Mouse (Mus musculus) hindbrain, embryonic 12.5 days (tissue): ENCODE results near the gene Lnx1. TPM values are rescaled to one million over a fixed set of nuclear protein-coding genes. Genes with fewer than 3 reads are reported as not detected.

Experiments
- ATAC-seq: fragments of 200-750 bp; cut with Nextera tagmentation; 2 replicates; pipeline ENCODE4 v1.8.0; 2017; ENCODE audit warnings: moderate TSS enrichment; ENCODE audit not compliant: low FRiP score
- H3K27ac ChIP-seq: fragments of 300-500 bp; sonication (generic); 2 replicates; pipeline ENCODE4 v1.5.1; 2016; ENCODE audit warnings: mild to moderate bottlenecking
- H3K27me3 ChIP-seq: fragments of 300-500 bp; sonication (generic); 2 replicates; pipeline ENCODE4 v1.6.1; 2016; ENCODE audit warnings: mild to moderate bottlenecking
- H3K36me3 ChIP-seq: fragments of 300-500 bp; sonication (generic); 2 replicates; pipeline ENCODE4 v1.6.1; 2016; ENCODE audit warnings: mild to moderate bottlenecking
- H3K4me1 ChIP-seq: fragments of 300-500 bp; sonication (generic); 2 replicates; pipeline ENCODE4 v1.6.1; 2016
- H3K4me2 ChIP-seq: fragments of 300-500 bp; sonication (generic); replicated peaks from 2 replicates; pipeline ENCODE4 v1.6.1; 2016; ENCODE audit warnings: mild to moderate bottlenecking
- H3K4me3 ChIP-seq: fragments of 300-500 bp; sonication (generic); 2 replicates; pipeline ENCODE4 v1.5.1; 2016; ENCODE audit warnings: mild to moderate bottlenecking
- H3K9ac ChIP-seq: fragments of 300-500 bp; sonication (generic); 2 replicates; pipeline ENCODE4 v1.6.1; 2016; ENCODE audit warnings: mild to moderate bottlenecking, moderate library complexity
- H3K9me3 ChIP-seq: fragments of 300-500 bp; sonication (generic); replicated peaks from 2 replicates; pipeline ENCODE4 v1.6.1; 2016; ENCODE audit warnings: mild to moderate bottlenecking
- WGBS: fragments of 180-500 bp; shearing (Covaris S2); methylation state at CpG from one replicate; pipeline ENCODE4 v1.1.7; 2016; 5-methylcytosine and 5-hydroxymethylcytosine counted together
- polyA plus RNA-seq: library from polyadenylated mRNA; unstranded; fragments of >200 nt; fragmentation: Nextera tagmentation; extraction: Ambion mirVana; gene quantifications from 2 replicates; pipeline ENCODE4 v1.2.1, GENCODE M21; 2016

Lnx1 gene
- polyA plus RNA-seq, 1 experiment from 2014 or later, result 0.96 TPM

DNA sequence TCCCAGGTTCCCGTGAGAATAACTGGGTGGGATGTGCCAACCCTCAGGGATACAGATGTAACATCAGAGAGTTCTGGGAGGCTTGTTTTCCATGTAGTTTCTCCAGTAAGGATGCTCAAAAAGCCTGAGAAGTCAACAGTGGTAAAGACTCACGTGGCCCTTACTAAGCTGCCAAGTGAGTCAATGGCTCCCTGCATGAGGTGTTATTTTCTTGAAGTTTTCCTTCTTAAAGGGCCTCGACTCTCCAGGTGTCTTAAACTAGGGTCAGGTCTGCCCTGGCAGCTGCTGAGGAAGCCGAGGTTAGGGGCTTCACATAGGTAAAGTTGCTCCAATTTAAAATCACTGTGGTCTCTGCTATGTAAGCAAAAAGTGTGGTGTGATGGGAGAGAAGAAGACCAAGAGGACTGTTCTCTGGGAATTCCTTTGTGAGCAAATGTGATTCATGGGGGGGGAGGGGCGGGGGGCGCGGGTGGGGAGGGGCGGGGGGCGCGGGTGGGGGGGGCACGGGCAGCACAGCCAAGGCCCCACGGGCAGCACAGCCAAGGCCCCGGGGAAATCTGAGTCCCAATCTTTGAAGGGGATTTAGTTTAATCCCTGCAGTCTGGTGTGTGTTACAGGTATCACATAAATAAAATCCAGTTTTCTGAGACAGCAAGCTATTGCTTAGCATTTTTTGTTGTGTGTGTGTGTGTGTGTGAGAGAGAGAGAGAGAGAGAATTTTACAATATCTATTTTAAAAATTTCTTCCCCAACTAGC is 84.7 kb downstream of the Lnx1 start:
- Histone ChIP-seq H3K27ac (no peak overlapping the region), H3K36me3 (no peaks in the 10 kb centered on the region), H3K4me1 (peaks cover 6% of the 10 kb centered on the region), H3K9me3 (no peaks in the 10 kb centered on the region), H3K9ac (no peak overlapping the region), H3K4me3 (no peak overlapping the region), H3K27me3 (no peaks in the 10 kb centered on the region), H3K4me2 (no peak overlapping the region)
- ATAC-seq, result no peak
- 74% methylated on average over 12 of the region's 13 CpGs for WGBS

DNA sequence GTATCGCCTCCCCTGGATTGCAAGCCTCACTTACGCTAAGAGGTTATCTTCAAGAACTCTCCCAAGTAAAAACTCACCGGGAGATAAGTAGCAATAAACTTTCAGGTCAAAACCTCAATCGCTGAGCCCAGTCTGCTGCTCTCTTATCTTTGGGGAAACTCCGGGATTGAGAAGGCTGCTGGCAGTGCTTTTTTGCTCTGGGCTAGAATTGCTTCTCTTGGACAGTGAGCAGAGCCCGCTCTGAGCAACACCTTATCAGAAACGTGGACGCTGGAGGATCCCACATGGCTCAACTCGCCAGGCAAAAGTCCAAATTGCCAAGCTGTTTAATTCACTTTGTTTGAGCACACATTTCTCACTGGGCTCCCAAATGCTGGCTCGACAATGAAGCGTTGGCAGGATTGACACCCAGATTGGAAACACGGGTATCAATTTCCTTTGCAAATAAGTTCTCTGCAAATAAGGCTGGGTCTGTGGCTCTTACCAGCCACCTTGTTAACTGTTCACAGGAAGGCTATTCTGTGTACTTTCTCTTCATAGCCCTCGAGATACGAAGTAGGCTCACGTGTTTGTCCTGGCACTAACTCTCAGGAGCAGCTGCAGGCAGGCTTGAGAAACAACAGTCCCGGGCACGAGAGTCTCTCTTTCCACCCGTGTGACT is 89.1 kb downstream of the Lnx1 start:
- 77% methylated on average over 18 of the region's 18 CpGs for WGBS
- Histone ChIP-seq H3K27me3 (no peaks in the 10 kb centered on the region), H3K9me3 (no peaks in the 10 kb centered on the region), H3K9ac (no peak overlapping the region), H3K4me2 (no peak overlapping the region), H3K4me3 (no peak overlapping the region), H3K4me1 (no peaks in the 10 kb centered on the region), H3K27ac (no peak overlapping the region), H3K36me3 (no peaks in the 10 kb centered on the region)
- no peak for ATAC-seq

DNA sequence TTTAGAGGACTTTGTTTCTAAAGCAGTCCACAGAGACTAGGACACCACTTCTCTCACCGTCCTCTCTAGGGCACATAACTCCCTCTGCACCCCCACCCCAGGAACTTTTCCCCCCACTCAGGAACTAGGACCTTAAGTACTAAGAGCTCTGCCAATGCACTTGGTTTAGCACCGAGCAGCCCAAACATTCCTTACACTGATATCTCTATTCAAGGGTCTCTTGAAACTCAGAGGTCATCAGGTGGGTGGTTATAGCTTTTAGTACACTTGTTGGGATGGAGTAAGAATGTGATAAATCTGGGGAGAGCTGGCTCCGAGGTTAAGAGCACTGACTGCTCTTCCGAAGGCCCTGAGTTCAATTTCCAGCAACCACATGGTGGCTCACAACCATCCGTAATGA is 90.0 kb downstream of the Lnx1 start:
- Histone ChIP-seq H3K9ac (no peak overlapping the region), H3K27ac (no peak overlapping the region), H3K4me1 (no peaks in the 10 kb centered on the region), H3K27me3 (no peaks in the 10 kb centered on the region), H3K4me2 (no peak overlapping the region), H3K4me3 (no peak overlapping the region), H3K36me3 (no peaks in the 10 kb centered on the region), H3K9me3 (no peaks in the 10 kb centered on the region)
- WGBS, result 85% methylated on average over 5 of the region's 5 CpGs
- no peak for ATAC-seq

DNA sequence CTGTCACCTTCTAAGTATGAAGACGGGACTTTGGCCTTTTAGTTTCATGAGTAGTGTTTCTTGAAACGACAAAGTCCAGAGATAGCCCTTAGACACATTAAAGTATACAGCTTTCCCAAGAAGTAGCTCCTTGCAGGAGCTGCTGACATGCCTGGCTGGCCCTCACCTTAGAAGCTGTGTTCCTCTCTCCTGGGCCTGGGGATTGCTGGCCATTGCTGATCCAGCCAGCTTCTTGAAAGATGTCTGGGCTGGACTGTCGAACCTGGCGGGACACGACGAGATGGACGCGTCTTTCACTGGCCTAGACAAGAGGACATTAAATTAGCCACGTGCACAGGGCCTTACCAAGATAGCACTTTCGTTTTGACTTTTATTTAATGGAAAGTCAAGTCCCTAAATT is 92.2 kb downstream of the Lnx1 start:
- H3K4me1 ChIP-seq, result no peaks in the 10 kb centered on the region
- no peak overlapping the region for H3K4me3 ChIP-seq
- 88% methylated on average over 10 of the region's 10 CpGs for WGBS
- no peaks in the 10 kb centered on the region for H3K27me3 ChIP-seq
- H3K9me3 ChIP-seq, result no peaks in the 10 kb centered on the region
- H3K27ac ChIP-seq, result no peak overlapping the region
- ATAC-seq, result no peak
- H3K36me3 ChIP-seq, result no peaks in the 10 kb centered on the region
- H3K9ac ChIP-seq, result no peak overlapping the region
- H3K4me2 ChIP-seq, result no peak overlapping the region

DNA sequence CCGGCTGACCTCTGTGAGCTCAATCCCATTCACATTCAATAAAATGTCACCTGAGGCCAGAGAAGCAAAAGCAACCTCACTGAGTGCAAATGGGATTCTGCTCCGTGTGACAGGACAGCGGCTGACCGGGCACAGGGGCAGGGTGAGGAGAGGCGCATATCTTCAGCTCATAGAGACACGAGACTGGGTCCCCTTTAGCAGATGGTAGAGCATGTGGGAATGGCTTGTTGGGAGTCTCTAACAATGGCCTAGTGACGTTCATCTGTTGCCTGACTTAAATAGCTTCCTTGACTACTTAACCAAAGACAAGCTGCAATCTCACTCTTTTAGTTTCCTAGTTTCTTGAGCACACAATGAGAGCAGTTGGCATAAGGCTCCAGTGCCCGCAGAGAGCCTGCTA is 96.5 kb downstream of the Lnx1 start:
- no peak for ATAC-seq
- no peaks in the 10 kb centered on the region for H3K4me1 ChIP-seq
- no peak overlapping the region for H3K4me3 ChIP-seq
- no peaks in the 10 kb centered on the region for H3K36me3 ChIP-seq
- H3K27ac ChIP-seq, result no peak overlapping the region
- H3K9me3 ChIP-seq, result no peaks in the 10 kb centered on the region
- no peak overlapping the region for H3K4me2 ChIP-seq
- 82% methylated on average over 8 of the region's 8 CpGs for WGBS
- no peak overlapping the region for H3K9ac ChIP-seq
- no peaks in the 10 kb centered on the region for H3K27me3 ChIP-seq

DNA sequence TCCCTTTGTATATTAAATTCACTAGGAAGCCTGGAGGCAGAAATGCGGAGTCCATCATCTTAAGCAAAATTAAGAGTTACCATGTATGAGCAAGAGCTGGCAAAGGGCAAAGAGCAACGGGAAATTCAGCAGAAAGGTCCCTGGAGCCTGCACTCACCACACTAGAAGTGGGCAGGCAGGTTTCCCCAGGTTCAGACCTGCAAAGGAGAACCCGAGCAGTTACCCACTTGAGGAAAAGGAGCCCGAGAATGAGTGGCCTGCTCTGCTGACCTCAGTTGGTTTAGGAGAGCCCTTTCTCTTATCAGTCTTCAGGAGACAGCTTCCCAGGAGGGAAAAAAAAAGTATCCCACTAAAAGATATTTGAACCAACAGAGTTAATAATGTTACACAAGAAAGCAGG is 99.4 kb downstream of the Lnx1 start:
- 82% methylated on average over 4 of the region's 4 CpGs for WGBS
- no peak for ATAC-seq
- Histone ChIP-seq H3K27me3 (no peaks in the 10 kb centered on the region), H3K9ac (no peak overlapping the region), H3K36me3 (0 out of 2 replicates have a peak, but pooled peaks cover 5% of the 10 kb centered on the region), H3K9me3 (no peaks in the 10 kb centered on the region), H3K4me3 (no peak overlapping the region), H3K27ac (no peak overlapping the region), H3K4me1 (no peaks in the 10 kb centered on the region), H3K4me2 (no peak overlapping the region)

DNA sequence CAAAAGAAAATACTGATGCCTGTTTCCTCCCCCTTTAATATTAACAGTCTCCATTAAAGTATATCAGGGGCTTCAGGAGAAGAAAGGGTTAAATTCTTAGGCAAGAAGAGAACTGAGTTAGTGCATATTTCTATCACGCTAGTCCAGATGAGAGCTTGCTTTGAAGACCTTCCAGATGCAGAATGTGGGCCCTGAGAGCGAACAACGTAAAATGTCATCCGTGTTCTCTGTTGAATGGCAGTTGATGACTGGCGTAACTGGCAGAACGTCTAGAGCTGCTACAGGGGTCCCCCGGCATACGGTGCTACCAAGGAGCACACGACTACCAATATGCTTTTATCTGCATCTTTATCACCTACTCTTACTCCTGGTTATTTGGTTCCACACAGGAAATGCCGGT is 100.3 kb downstream of the Lnx1 start:
- H3K9me3 ChIP-seq, result no peaks in the 10 kb centered on the region
- H3K4me2 ChIP-seq, result no peak overlapping the region
- no peak overlapping the region for H3K4me3 ChIP-seq
- ATAC-seq, result no peak
- WGBS, result 79% methylated on average over 10 of the region's 10 CpGs
- H3K27me3 ChIP-seq, result no peaks in the 10 kb centered on the region
- H3K9ac ChIP-seq, result no peak overlapping the region
- no peak overlapping the region for H3K27ac ChIP-seq
- no peaks in the 10 kb centered on the region for H3K4me1 ChIP-seq
- peaks cover 12% of the 10 kb centered on the region for H3K36me3 ChIP-seq

DNA sequence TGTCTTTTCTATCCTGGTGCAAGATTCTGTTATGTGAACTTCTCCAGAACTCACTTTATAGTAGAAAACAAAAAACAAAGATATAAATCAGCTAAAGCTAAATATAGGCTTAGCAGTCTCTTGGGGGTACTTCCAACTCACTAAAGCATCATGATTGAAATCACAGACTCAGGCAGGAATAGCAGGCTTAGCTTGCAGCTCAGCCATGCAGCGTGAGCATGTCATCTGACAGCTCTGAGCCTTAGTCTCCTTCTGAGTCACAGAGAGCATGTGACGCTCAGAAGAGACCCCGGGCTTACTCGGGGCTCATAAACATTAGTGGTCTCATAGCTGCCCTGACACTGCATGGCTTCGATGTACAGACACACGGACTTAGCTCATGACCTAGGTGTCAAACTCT is 100.7 kb downstream of the Lnx1 start:
- Histone ChIP-seq H3K9me3 (no peaks in the 10 kb centered on the region), H3K4me3 (no peak overlapping the region), H3K9ac (no peak overlapping the region), H3K27me3 (no peaks in the 10 kb centered on the region), H3K4me1 (no peaks in the 10 kb centered on the region), H3K27ac (no peak overlapping the region), H3K36me3 (peaks cover 15% of the 10 kb centered on the region), H3K4me2 (no peak overlapping the region)
- ATAC-seq, result no peak
- 80% methylated on average over 6 of the region's 6 CpGs for WGBS

DNA sequence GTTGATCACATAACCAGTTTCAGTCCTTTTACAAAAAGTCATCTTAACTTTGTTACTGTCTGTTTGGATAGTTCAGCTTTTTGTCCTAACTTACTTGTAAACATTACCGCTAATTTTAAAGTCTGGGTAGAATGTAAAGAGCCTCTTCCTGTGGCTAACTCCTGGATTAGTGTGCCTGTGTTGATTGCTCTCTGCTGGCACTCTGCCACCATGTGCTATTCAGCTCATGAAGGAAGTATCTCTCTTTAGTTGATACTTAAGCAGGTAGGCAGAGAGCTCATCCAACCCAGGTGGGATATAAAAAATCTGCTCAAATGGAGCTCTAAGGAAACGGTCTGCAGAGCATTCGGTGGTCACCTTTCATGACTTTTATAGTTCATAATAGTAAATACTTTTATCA is 101.5 kb downstream of the Lnx1 start:
- Histone ChIP-seq H3K9ac (no peak overlapping the region), H3K4me3 (no peak overlapping the region), H3K36me3 (peaks cover 21% of the 10 kb centered on the region), H3K27me3 (no peaks in the 10 kb centered on the region), H3K27ac (no peak overlapping the region), H3K9me3 (no peaks in the 10 kb centered on the region), H3K4me2 (no peak overlapping the region), H3K4me1 (no peaks in the 10 kb centered on the region)
- 84% methylated on average over 3 of the region's 3 CpGs for WGBS
- ATAC-seq, result no peak

DNA sequence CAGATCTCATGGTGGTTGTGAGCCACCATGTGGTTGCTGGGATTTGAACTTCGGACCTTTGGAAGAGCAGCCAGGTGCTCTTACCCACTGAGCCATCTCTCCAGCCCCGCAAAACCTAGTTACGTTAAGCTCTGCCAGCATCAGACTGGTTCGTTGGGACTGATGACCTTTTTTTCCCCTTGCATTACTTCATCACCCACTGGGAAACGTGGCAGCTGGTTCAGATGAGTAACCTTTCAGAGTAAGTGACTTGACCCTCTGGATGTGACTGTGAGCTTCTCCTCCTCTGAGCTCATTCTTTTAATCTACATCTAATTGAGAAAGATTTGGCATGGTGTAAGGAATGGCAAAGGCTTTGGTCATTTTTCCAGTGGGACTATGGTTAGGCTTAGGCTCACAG is 102.7 kb downstream of the Lnx1 start:
- Histone ChIP-seq H3K36me3 (peaks cover 27% of the 10 kb centered on the region), H3K27ac (no peak overlapping the region), H3K9ac (no peak overlapping the region), H3K4me2 (no peak overlapping the region), H3K9me3 (no peaks in the 10 kb centered on the region), H3K27me3 (no peaks in the 10 kb centered on the region), H3K4me1 (no peaks in the 10 kb centered on the region), H3K4me3 (no peak overlapping the region)
- 80% methylated on average over 5 of the region's 5 CpGs for WGBS
- no peak for ATAC-seq

DNA sequence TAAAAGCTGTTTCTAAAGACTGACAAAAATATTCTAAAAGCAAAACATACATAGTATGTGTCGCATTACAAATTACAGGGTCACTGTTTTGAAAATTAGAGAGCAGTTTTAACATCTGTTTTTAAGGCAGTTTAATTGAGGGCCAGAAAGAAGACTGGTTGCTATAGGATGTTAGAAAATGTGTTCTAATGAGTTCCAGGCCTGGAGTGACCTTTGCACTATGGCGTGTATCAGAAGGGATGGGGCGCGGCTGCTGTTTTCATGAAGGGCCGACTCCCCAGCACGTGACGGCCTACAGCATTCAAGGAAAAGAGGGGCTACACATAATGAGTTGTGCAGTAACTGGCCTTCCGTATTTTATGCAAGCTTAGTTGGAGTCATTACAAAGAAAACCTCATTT is 109.6 kb downstream of the Lnx1 start:
- no peak overlapping the region for H3K4me3 ChIP-seq
- no peaks in the 10 kb centered on the region for H3K4me1 ChIP-seq
- no peak for ATAC-seq
- no peaks in the 10 kb centered on the region for H3K9me3 ChIP-seq
- no peak overlapping the region for H3K9ac ChIP-seq
- H3K27ac ChIP-seq, result no peak overlapping the region
- H3K4me2 ChIP-seq, result no peak overlapping the region
- H3K36me3 ChIP-seq, result peaks cover 68% of the 10 kb centered on the region
- H3K27me3 ChIP-seq, result no peaks in the 10 kb centered on the region
- WGBS, result 71% methylated on average over 8 of the region's 8 CpGs

DNA sequence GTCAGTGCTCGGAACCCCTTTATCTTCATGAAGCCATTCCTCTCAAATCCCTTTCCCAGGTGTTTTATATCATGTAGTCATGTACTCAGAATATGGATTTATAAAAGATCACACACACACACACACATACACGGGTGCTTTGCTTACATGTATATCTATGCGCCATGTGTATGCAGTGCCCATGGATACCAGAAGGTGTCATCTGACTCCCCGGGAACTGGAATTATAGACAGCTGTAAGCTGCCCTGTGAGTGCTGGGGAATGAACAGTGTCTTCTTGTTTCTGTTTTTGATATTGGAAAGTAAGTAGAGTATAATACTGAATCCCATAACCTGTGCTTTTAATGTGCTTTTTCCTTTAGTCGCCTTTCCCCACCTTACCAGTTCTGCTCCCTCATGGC is 111.3 kb downstream of the Lnx1 start:
- H3K36me3 ChIP-seq, result peaks cover 64% of the 10 kb centered on the region

DNA sequence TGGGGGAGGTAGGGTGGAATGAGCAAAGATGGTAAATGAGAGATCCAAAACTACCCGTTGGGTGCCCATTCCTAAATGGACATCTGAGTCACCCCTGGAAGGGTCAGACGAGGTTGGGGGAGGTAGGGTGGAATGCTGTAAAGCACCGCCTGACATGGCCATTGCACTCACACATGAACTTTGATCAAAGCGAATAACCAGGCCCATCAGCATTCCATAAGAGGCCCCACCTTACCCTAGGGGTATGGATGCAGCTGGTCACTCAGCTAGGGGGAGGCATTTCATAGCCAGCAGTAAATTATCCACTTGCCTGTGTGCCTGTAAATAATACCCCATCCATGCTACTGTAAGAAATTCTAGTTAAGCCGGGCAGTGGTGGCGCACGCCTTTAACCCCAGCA is 113.6 kb downstream of the Lnx1 start:
- Histone ChIP-seq H3K4me2 (no peak overlapping the region), H3K9me3 (no peaks in the 10 kb centered on the region), H3K36me3 (peaks cover 55% of the 10 kb centered on the region), H3K27ac (no peak overlapping the region), H3K4me1 (no peaks in the 10 kb centered on the region), H3K4me3 (no peak overlapping the region), H3K9ac (no peak overlapping the region), H3K27me3 (no peaks in the 10 kb centered on the region)
- 95% methylated on average over 7 of the region's 7 CpGs for WGBS
- ATAC-seq, result no peak

More for the DNA sequence above, 111.3 kb downstream of the Lnx1 start:
- H3K4me2 ChIP-seq, result no peak overlapping the region
- H3K9ac ChIP-seq, result no peak overlapping the region
- H3K9me3 ChIP-seq, result no peaks in the 10 kb centered on the region
- H3K4me3 ChIP-seq, result no peak overlapping the region
- H3K4me1 ChIP-seq, result no peaks in the 10 kb centered on the region
- ATAC-seq, result no peak
- no peaks in the 10 kb centered on the region for H3K27me3 ChIP-seq
- H3K27ac ChIP-seq, result no peak overlapping the region
- WGBS, result 95% methylated on average over 5 of the region's 5 CpGs
